Comparison of ENCODE assay signal across 9 mouse cellular contexts in the genomic region with DNA sequence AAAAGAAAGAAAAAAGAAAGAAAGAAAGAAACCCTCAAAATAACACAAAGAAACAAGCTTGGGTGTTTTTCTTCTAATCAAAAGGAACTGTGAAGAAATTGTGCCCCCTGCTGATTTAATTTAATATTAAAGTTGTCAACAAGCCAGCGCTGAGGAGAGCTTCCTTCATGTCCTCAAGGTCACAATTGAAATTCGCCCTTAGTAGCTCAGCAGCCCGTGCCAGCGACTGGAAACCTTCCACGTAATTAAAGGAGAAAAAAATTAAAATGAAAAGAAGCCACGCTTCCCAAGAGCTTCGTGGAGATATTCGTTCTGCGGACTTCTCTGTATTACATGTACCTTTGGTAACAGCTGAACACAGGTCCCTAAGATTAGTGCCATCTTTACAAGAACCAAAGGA.
A peak's percentile ranks its signal among the peaks of the same experiment; 100 is the strongest.
DNase-seq lines count a peak whose midpoint lies in the region; ATAC-seq lines count a peak whose summit lies in the region.
"Had no signal": no experiment of that assay in that cellular context is flagged by ENCODE, and none has a peak within 500 bp of the region (broad histone marks: within the 10 kb centered on the region; RNA-seq: fewer than 3 reads in every experiment).

No protein-coding gene starts in this region.

- H3K4me2 ChIP-seq in forebrain, embryonic 14.5 days (ENCODE audit: low read length), result no peak overlapping the region
- H3K4me2 ChIP-seq in forebrain, embryonic 16.5 days (ENCODE audit: low read length), result no peak overlapping the region
- no peak overlapping the region for H3K4me2 ChIP-seq in midbrain, embryonic 14.5 days (ENCODE audit: low read length)
- no peak overlapping the region for H3K4me2 ChIP-seq in midbrain, embryonic 11.5 days

- H3K4me3 ChIP-seq in forebrain, embryonic 14.5 days (ENCODE audit: low read depth, low read length), result no peak overlapping the region
- H3K4me3 ChIP-seq in forebrain, embryonic 16.5 days (replicated peaks; ENCODE audit: low read length), result no peak overlapping the region
- H3K4me3 ChIP-seq in midbrain, embryonic 14.5 days (replicated peaks; ENCODE audit: low read depth, low read length), result no peak overlapping the region
- H3K4me3 ChIP-seq in midbrain, embryonic 11.5 days (ENCODE audit: low read depth, low read length), result no peak overlapping the region
- H3K4me3 ChIP-seq: limb, embryonic 13.5 days had no signal

- H3K9ac ChIP-seq in forebrain, embryonic 14.5 days (ENCODE audit: low read length), result no peak overlapping the region
- no peak overlapping the region for H3K9ac ChIP-seq in forebrain, embryonic 16.5 days (replicated peaks; ENCODE audit: low read depth, low read length)
- no peak overlapping the region for H3K9ac ChIP-seq in midbrain, embryonic 14.5 days (replicated peaks; ENCODE audit: low read length)
- no peak overlapping the region for H3K9ac ChIP-seq in midbrain, embryonic 11.5 days (ENCODE audit: low read length)
- H3K9ac ChIP-seq: limb, embryonic 13.5 days had no signal

- 30% methylated on average over 9 of the region's 9 CpGs for WGBS in forebrain, embryonic 14.5 days
- WGBS in forebrain, embryonic 16.5 days, result 22% methylated on average over 9 of the region's 9 CpGs
- 34% methylated on average over 9 of the region's 9 CpGs for WGBS in midbrain, embryonic 14.5 days
- WGBS in midbrain, embryonic 11.5 days, result 58% methylated on average over 9 of the region's 9 CpGs

- no peak for ATAC-seq in forebrain, embryonic 14.5 days
- ATAC-seq in forebrain, embryonic 16.5 days, result no peak
- no peak for ATAC-seq in midbrain, embryonic 14.5 days (ENCODE audit: low FRiP score, low TSS enrichment)
- ATAC-seq in midbrain, embryonic 11.5 days (ENCODE audit: low FRiP score), result no peak
- no peak for ATAC-seq in megakaryocyte, adult 5-6 weeks (ENCODE audit: poor library complexity, severe bottlenecking)

- H3K4me1 ChIP-seq in forebrain, embryonic 14.5 days (ENCODE audit: control insufficient read depth, insufficient read depth, low read length), result peaks cover 4% of the 10 kb centered on the region; the same call in 1 of the 2 replicates
- H3K4me1 ChIP-seq in forebrain, embryonic 16.5 days (replicated peaks; ENCODE audit: control insufficient read depth, insufficient read depth, low read length), result peaks cover 3% of the 10 kb centered on the region; the same call in 1 of the 2 replicates
- H3K4me1 ChIP-seq in midbrain, embryonic 14.5 days (ENCODE audit: control insufficient read depth, insufficient read depth, low read length), result no peaks in the 10 kb centered on the region
- no peaks in the 10 kb centered on the region for H3K4me1 ChIP-seq in midbrain, embryonic 11.5 days (ENCODE audit: control insufficient read depth, insufficient read depth, low read length)

- H3K27me3 ChIP-seq in forebrain, embryonic 14.5 days (replicated peaks; ENCODE audit: control insufficient read depth, insufficient read depth, low read length), result no peaks in the 10 kb centered on the region
- no peaks in the 10 kb centered on the region for H3K27me3 ChIP-seq in forebrain, embryonic 16.5 days (replicated peaks; ENCODE audit: control insufficient read depth, insufficient read depth, low read length)
- no peaks in the 10 kb centered on the region for H3K27me3 ChIP-seq in midbrain, embryonic 14.5 days (ENCODE audit: control insufficient read depth, insufficient read depth, low read length)
- no peaks in the 10 kb centered on the region for H3K27me3 ChIP-seq in midbrain, embryonic 11.5 days (ENCODE audit: control insufficient read depth, insufficient read depth, low read length)
- H3K27me3 ChIP-seq in splenic B cell, adult 2 months (ENCODE audit: control insufficient read depth, insufficient read depth, low read length, poor library complexity, severe bottlenecking), result no peaks in the 10 kb centered on the region

- H3K9me3 ChIP-seq in forebrain, embryonic 14.5 days (replicated peaks; ENCODE audit: control insufficient read depth, low read length), result no peaks in the 10 kb centered on the region
- H3K9me3 ChIP-seq in forebrain, embryonic 16.5 days (ENCODE audit: control insufficient read depth, low read length), result no peaks in the 10 kb centered on the region
- no peaks in the 10 kb centered on the region for H3K9me3 ChIP-seq in midbrain, embryonic 14.5 days (ENCODE audit: control insufficient read depth, low read length)
- no peaks in the 10 kb centered on the region for H3K9me3 ChIP-seq in midbrain, embryonic 11.5 days (ENCODE audit: control insufficient read depth, low read length)
- H3K9me3 ChIP-seq: limb, embryonic 13.5 days had no signal

- no peaks in the 10 kb centered on the region for H3K36me3 ChIP-seq in forebrain, embryonic 14.5 days (ENCODE audit: control insufficient read depth, insufficient read depth, low read length)
- H3K36me3 ChIP-seq in forebrain, embryonic 16.5 days (ENCODE audit: control insufficient read depth, insufficient read depth), result no peaks in the 10 kb centered on the region
- no peaks in the 10 kb centered on the region for H3K36me3 ChIP-seq in midbrain, embryonic 14.5 days (ENCODE audit: control insufficient read depth, insufficient read depth, low read length)
- H3K36me3 ChIP-seq in midbrain, embryonic 11.5 days (ENCODE audit: control insufficient read depth, insufficient read depth, low read length), result no peaks in the 10 kb centered on the region
- H3K36me3 ChIP-seq in splenic B cell, adult 2 months (ENCODE audit: control insufficient read depth, insufficient read depth, low read length, poor library complexity, severe bottlenecking), result no peaks in the 10 kb centered on the region
- H3K36me3 ChIP-seq: limb, embryonic 13.5 days had no signal

- H3K27ac ChIP-seq in forebrain, embryonic 14.5 days (ENCODE audit: low read depth, low read length), result no peak overlapping the region
- H3K27ac ChIP-seq in forebrain, embryonic 16.5 days (ENCODE audit: low read length), result no peak overlapping the region
- no peak overlapping the region for H3K27ac ChIP-seq in midbrain, embryonic 14.5 days (replicated peaks; ENCODE audit: low read depth, low read length)
- no peak overlapping the region for H3K27ac ChIP-seq in midbrain, embryonic 11.5 days (ENCODE audit: low read depth, low read length)
- H3K27ac ChIP-seq: limb, embryonic 13.5 days had no signal

- peak; percentile 72 for DNase-seq in forebrain, embryonic 14.5 days (ENCODE audit: low spot score)
- DNase-seq in midbrain, embryonic 14.5 days, result peak; percentile 82
- DNase-seq in midbrain, embryonic 11.5 days (ENCODE audit: low spot score, missing footprints), result no peak
- peak; percentile 60 for DNase-seq in heart, postnatal 4 days
- DNase-seq in splenic B cell, adult 2 months (ENCODE audit: low read depth, low spot score), result peak; percentile 9
- DNase-seq in natural killer cell, adult 2 months (ENCODE audit: low spot score in 2 of 2), result no peak

Comparison
In these comparisons a context has a peak if more than half of its experiments do, and no peak if none do; other contexts are left out.
1. DNase-seq: peak in forebrain, embryonic 14.5 days (single experiment), midbrain, embryonic 14.5 days (single experiment), heart, postnatal 4 days (single experiment) and splenic B cell, adult 2 months (single experiment); none in midbrain, embryonic 11.5 days (single experiment) and natural killer cell, adult 2 months (0 of 2).